Mouse (Mus musculus) megakaryocyte, embryonic 14.5 days (primary cell): ENCODE measurements around the gene Fam43a. TPM values are rescaled to one million over a fixed set of nuclear protein-coding genes. Genes with fewer than 3 reads are reported as not detected.

Experiments used
- H3K27me3 ChIP-seq: replicated peaks from 2 replicates; pipeline ENCODE3; 2012; ENCODE audit warnings: inconsistent platforms
- H3K36me3 ChIP-seq: replicated peaks from 2 replicates; pipeline ENCODE3; 2012; ENCODE audit warnings: low read length, inconsistent platforms, mixed read lengths
- H3K4me1 ChIP-seq: 2 replicates; pipeline ENCODE4 v1.6.1; 2012; ENCODE audit warnings: inconsistent platforms
- H3K4me3 ChIP-seq: replicated peaks from 2 replicates; pipeline ENCODE3; 2012; ENCODE audit warnings: moderate library complexity, mild to moderate bottlenecking, inconsistent platforms
- H3K9me3 ChIP-seq: 2 replicates; pipeline ENCODE4 v1.6.1; 2012; ENCODE audit warnings: inconsistent platforms
- FLI1 ChIP-seq: IDR thresholded peaks from 2 replicates; pipeline ENCODE4 v1.6.1; 2012; ENCODE audit warnings: low read length, inconsistent platforms, mixed read lengths
- GATA1 ChIP-seq: IDR thresholded peaks from 3 replicates; pipeline ENCODE4 v1.6.1; 2012; ENCODE audit warnings: mixed read lengths, low read length, inconsistent platforms, borderline replicate concordance
- polyA plus RNA-seq: library from polyadenylated mRNA; stranded (reverse); fragments of >175 nt; gene quantifications from 2 replicates; pipeline ENCODE4 v1.2.3, GENCODE M21; 2012; ENCODE audit warnings: low replicate concordance; ENCODE audit not compliant: insufficient read depth

Gene Fam43a
- polyA plus RNA-seq, 1 experiment = 60.0 TPM

DNA sequence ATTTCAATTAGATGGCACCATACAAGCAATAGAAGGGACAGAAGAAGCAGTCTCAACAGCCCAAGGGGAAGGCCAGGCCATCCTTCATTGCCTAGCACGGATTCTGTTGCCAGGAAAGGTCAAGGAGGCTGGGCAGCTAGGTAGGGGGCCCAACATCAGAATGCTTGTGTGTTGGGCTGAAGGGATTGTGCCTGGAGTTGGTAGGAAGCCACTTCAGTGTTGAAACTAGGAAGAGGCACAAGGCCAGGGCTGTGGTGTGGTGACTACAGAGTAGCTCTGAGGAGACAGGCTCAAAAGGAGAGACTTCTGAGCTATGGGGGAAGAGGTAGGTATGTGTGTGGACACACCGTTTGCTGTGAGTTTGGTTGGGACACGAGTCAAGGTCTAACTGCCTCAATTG, 4.2 kb upstream of the Fam43a start:
- no peak for TF ChIP-seq GATA1
- no peak for TF ChIP-seq FLI1
- no peak overlapping the region for H3K4me3 ChIP-seq

DNA sequence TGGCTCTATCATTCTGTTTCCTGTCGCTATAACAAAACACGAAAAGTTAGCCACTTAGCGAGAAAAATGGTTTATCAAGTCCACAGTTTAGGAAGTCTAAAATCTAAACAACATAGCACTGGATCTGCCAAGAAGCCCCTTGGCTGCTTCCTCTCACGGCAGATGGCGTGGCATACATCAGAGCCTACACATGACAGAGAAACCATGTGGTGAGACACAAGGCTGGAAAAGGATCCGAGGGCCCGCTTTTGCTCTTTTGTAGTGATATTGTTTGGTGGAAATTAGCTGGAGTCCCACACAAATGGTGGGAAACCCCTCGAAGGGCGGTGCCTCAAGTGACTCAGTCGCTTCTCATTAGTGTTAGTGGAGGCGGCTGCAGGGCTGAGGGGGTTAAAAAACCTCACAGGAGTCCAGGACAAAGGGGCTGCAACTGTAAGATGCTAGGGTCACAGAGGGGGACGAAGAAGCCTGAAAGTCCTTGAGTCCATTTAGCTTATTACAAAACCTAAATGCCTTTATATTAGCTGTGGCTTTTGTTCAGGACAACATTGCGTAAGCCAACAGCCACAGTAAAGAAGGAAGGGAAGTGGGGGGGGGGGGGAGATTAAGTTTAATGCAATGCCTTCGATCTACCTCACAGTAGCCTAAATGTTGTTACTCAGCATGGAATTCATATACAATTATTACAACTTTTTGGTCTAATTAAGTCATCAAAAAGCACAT, 3.5 kb upstream of the Fam43a start:
- H3K36me3 ChIP-seq = peaks cover 6% of the 10 kb centered on the region
- peaks cover 7% of the 10 kb centered on the region for H3K27me3 ChIP-seq
- peaks cover 53% of the 10 kb centered on the region for H3K4me1 ChIP-seq
- H3K9me3 ChIP-seq = no peaks in the 10 kb centered on the region
- H3K4me3 ChIP-seq = no peak overlapping the region
- TF ChIP-seq GATA1 = no peak
- no peak for TF ChIP-seq FLI1

More for the DNA sequence above, 4.2 kb upstream of the Fam43a start:
- Histone ChIP-seq H3K9me3 (no peaks in the 10 kb centered on the region), H3K27me3 (peaks cover 4% of the 10 kb centered on the region), H3K4me1 (peaks cover 52% of the 10 kb centered on the region), H3K36me3 (no peaks in the 10 kb centered on the region)

DNA sequence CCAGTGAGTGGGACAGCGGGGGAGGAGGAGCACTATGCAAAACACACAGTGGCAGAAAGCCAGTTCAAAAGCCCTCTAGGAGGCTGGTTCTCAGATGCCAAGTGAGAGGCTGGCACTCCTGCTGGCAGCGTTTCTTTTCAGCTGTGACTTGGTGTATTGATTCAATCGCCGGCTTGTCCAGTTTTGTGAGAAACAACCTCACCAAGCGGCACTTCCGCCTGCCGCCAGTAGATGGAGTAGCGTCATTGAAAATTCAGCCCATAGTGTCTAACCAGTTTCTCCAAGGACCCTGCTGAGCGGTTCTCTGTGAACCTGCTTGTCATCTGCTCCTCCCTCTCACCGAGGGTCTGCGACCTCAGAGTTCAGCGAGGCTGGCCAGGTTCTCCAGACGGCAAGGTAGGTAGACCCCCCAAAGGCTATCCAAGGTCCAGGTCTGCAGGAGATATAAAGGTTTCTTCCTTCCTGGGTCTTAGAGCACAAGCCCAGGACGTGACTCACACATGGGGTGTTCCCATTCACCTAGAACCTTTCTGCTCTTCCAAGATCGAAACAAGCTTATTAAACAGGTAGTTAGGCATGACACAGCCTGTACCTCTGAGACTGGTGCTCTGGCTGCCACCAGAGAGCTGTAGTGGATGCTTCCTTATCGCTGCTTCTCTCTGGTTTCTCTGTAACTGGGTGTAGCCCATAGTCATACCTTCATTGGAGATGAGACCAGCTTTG, 2.4 kb upstream of the Fam43a start:
- TF ChIP-seq GATA1 = no peak
- TF ChIP-seq FLI1 = no peak
- Histone ChIP-seq H3K9me3 (no peaks in the 10 kb centered on the region), H3K4me1 (peaks cover 64% of the 10 kb centered on the region), H3K27me3 (peaks cover 7% of the 10 kb centered on the region), H3K36me3 (peaks cover 17% of the 10 kb centered on the region), H3K4me3 (peak overlapping the region; percentile 89)

DNA sequence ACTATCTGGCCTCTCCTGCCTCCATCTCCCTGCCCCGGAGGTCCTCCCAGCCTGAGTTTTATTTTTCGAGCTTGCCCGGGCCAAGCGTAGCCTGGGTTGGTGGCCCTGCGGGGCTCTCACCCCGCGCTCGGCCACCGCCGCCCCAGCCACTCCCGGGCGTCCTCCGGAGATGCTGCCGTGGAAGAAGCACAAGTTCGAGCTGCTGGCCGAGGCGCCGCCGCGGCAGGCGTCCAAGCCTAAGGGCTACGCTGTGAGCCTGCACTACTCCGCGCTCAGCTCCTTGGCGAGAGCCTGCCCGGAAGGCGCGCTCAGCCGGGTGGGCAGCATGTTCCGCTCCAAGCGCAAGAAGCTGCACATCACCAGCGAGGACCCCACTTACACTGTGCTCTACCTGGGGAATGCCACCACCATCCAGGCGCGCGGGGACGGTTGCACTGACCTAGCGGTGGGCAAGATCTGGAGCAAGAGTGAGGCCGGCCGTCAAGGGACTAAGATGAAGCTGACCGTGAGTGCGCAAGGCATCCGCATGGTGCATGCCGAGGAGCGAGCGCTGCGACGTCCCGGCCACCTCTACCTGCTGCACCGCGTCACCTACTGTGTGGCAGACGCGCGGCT, 1.0 kb downstream of the Fam43a start:
- no peaks in the 10 kb centered on the region for H3K9me3 ChIP-seq
- peaks cover 82% of the 10 kb centered on the region for H3K4me1 ChIP-seq
- peaks cover 4% of the 10 kb centered on the region for H3K27me3 ChIP-seq
- peak overlapping the region; percentile 98 for H3K4me3 ChIP-seq
- TF ChIP-seq FLI1 (no peak), GATA1 (no peak)
- H3K36me3 ChIP-seq = peaks cover 37% of the 10 kb centered on the region

DNA sequence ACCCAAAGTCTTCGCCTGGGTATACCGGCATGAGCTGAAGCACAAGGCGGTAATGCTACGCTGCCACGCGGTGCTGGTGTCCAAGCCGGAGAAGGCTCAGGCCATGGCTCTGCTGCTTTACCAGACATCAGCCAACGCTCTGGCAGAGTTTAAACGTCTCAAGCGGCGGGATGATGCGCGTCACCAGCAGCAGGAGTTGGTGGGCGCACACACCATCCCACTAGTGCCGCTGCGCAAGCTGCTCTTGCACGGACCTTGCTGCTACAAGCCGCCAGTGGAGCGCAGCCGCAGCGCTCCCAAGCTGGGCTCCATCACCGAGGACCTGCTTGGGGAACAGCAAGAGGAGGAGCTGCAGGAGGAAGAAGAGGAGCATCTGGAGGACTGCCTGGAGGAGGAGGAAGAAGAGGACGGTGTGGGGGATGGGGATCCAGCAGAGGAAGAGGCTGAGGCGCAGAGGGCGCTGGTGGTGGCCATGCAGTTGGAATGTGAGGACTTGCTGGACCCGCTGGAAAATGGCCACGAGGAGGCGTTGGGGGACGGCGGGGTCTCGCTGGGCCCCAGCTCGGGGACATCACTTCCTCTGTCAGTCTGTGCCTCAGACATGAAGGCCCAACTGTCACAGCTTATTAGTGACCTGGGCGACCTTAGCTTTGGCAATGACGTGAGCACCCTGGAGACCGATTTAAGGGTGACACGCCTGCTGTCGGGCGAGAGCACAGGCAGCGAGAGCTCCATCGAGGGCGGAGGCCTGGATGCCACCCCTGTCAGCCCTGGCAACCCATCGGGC, 1.7 kb downstream of the Fam43a start:
- Histone ChIP-seq H3K4me1 (peaks cover 82% of the 10 kb centered on the region), H3K27me3 (peaks cover 4% of the 10 kb centered on the region), H3K4me3 (peak overlapping the region; percentile 98), H3K36me3 (peaks cover 37% of the 10 kb centered on the region), H3K9me3 (no peaks in the 10 kb centered on the region)
- TF ChIP-seq GATA1 (no peak), FLI1 (no peak)

DNA sequence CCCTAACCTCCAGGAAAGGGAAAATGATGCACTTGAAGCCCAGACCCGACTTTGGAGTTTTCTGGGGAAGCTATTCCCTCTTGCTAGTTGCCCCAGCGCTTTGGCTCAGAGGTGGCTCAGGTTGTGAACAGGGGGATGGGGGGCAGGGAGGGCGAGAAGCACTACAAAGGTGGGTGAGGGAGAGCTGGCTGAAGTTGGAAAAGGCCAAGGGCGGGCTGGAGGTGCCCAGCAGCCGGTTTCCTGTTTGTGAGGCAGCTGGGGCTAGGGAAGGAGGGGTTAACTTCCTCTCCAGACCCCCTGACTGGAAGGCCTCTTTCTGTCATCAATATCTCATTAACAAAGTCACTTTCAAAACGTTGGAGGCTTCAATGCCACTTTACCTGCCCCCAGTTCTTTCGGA, 2.4 kb downstream of the Fam43a start:
- H3K4me1 ChIP-seq = peaks cover 79% of the 10 kb centered on the region
- peaks cover 4% of the 10 kb centered on the region for H3K27me3 ChIP-seq
- H3K9me3 ChIP-seq = no peaks in the 10 kb centered on the region
- H3K4me3 ChIP-seq = peak overlapping the region; percentile 98
- H3K36me3 ChIP-seq = peaks cover 37% of the 10 kb centered on the region
- no peak for TF ChIP-seq GATA1
- no peak for TF ChIP-seq FLI1

DNA sequence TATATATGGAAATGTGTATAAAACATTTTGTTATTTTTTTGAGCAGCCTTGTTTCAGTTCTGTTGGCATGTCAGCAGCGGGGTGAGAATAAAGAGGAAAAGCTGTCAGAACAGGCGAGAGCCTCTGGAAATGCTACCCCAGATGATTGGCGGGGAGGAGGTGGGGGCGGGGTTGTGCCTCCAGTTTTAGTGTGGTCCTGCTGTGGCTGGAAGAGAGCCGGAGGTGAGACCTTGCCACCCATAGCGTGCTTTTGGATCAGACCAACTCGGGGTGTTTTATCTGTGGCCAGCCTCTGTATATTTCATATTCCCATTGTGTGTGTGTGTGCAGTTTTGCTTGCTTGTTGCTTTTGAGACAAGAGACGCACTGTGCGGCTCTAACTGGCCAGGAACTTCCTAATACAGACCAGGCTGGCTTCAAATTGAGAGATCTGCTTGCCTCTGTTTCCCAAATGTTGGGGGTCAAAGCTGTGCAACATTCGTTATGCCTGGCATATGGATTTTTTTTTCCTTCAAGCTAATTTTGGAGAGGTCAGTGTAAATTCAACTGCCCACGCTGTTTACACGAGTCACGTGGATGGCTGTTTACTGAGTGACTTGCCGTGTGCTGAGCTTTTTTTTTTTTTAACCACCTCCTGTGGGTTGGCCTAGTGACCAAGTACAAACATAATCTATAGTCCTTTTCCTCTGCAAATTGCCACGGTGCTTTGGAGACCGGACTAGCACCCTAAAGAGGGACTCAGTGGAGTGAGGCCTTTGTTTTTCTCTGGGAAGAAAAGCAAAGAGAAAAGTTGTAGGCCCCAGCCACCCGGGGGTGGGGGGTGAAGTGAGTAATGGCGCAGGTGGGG, 3.4 kb downstream of the Fam43a start:
- H3K4me1 ChIP-seq = peaks cover 70% of the 10 kb centered on the region
- H3K4me3 ChIP-seq = peak overlapping the region; percentile 98
- H3K27me3 ChIP-seq = peaks cover 6% of the 10 kb centered on the region
- TF ChIP-seq GATA1 (no peak), FLI1 (no peak)
- H3K9me3 ChIP-seq = no peaks in the 10 kb centered on the region
- H3K36me3 ChIP-seq = peaks cover 37% of the 10 kb centered on the region

DNA sequence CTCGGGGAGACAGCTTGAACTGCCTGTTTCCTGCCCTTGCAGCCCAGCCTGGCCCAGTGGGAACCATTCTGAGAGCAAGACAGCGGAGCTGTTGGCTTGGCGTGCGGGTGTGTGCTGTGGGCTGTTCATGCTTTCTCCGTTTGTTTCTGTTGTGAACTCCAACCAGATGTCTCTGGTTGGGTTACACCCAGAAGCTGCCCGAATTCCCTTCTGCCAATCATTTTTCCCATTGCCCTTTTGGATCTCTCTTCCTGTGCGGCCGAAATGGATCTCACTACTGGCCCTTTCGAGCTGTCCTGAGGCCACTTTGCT, 4.0 kb downstream of the Fam43a start:
- peaks cover 65% of the 10 kb centered on the region for H3K4me1 ChIP-seq
- peak overlapping the region; percentile 98 for H3K4me3 ChIP-seq
- no peak for TF ChIP-seq GATA1
- no peak for TF ChIP-seq FLI1
- peaks cover 37% of the 10 kb centered on the region for H3K36me3 ChIP-seq
- H3K27me3 ChIP-seq = peaks cover 6% of the 10 kb centered on the region
- no peaks in the 10 kb centered on the region for H3K9me3 ChIP-seq
